ENCODE assay signal across 13 mouse cellular contexts in the genomic region with DNA sequence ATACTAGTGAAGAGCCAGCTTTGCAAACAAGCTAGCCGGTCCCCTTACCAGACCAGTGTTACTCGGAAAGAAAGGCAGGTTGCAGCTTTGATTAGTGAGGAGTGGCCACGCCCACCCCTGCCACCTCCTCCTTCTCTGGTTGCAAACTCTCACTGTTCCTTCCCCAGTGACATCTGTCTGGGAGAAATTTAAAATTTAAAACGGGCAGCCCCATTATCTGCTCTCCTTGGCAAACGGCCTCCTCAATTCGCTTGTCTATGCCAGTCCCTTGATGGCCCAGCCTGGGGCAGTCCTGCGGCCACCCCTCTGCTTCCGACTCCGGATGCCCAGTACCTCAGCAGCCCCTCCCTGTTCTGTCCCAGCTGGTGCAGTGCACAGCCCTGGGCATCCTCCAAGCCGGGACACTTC. TPM values are rescaled to one million over a fixed set of nuclear protein-coding genes. Genes with fewer than 3 reads are reported as not detected.
DNase-seq lines count a peak whose midpoint lies in the region; ATAC-seq and TF ChIP-seq lines count a peak whose summit lies in the region.
"Had no signal": no experiment of that assay in that cellular context is flagged by ENCODE, and none has a peak within 500 bp of the region (broad histone marks: within the 10 kb centered on the region; RNA-seq: fewer than 3 reads in every experiment).

No protein-coding gene starts in this region.

- no peak for TF ChIP-seq POLR2A in thymus, adult 2 months (IDR thresholded peaks at IDR 0.05; ENCODE audit: control insufficient read depth, extremely low read depth, insufficient read depth, low read length, poor library complexity)

- peak; percentile 83 for ATAC-seq in forebrain, embryonic 13.5 days
- no peak for ATAC-seq in limb, embryonic 13.5 days (ENCODE audit: low FRiP score, low read depth)
- ATAC-seq in monocyte, adult 5-6 weeks (replicated peaks; ENCODE audit: insufficient number of reproducible peaks, low FRiP score, low TSS enrichment, poor library complexity, severe bottlenecking) = no peak
- no peak for ATAC-seq in erythroid progenitor cell, adult 5-6 weeks (replicated peaks; ENCODE audit: low FRiP score, poor library complexity, severe bottlenecking)

- H3K9ac ChIP-seq in forebrain, embryonic 13.5 days = no peak overlapping the region
- H3K9ac ChIP-seq in limb, embryonic 13.5 days = no peak overlapping the region
- H3K9ac ChIP-seq: heart, embryonic 13.5 days had no signal

- peak overlapping the region; percentile 53; the same call in 1 of the 2 replicates for H3K4me3 ChIP-seq in forebrain, embryonic 13.5 days
- 0 out of 2 replicates have a peak overlapping the region, but pooled peaks have one; percentile 59 for H3K4me3 ChIP-seq in limb, embryonic 13.5 days
- H3K4me3 ChIP-seq in thymus, adult 2 months (ENCODE audit: control insufficient read depth, insufficient read depth, low read length) = no peak overlapping the region
- H3K4me3 ChIP-seq: erythroblast, embryonic 14.5 days had no signal

- H3K36me3 ChIP-seq in forebrain, embryonic 13.5 days (ENCODE audit: poor library complexity, severe bottlenecking) = no peaks in the 10 kb centered on the region
- no peaks in the 10 kb centered on the region for H3K36me3 ChIP-seq in limb, embryonic 13.5 days
- H3K36me3 ChIP-seq in thymus, adult 2 months (ENCODE audit: control insufficient read depth, insufficient read depth, low read length) = no peaks in the 10 kb centered on the region
- H3K36me3 ChIP-seq: heart, embryonic 13.5 days had no signal

- WGBS in forebrain, embryonic 13.5 days = 3% methylated on average over 10 of the region's 10 CpGs
- WGBS in limb, embryonic 13.5 days = 3% methylated on average over 10 of the region's 10 CpGs
- 22% methylated on average over 10 of the region's 10 CpGs for WGBS in thymus, adult 2 months

- peaks cover 31% of the 10 kb centered on the region for H3K4me1 ChIP-seq in forebrain, embryonic 13.5 days
- H3K4me1 ChIP-seq in limb, embryonic 13.5 days = peaks cover 27% of the 10 kb centered on the region
- peaks cover 21% of the 10 kb centered on the region for H3K4me1 ChIP-seq in thymus, adult 2 months (replicated peaks; ENCODE audit: control insufficient read depth, insufficient read depth, low read length)

- no peaks in the 10 kb centered on the region for H3K9me3 ChIP-seq in forebrain, embryonic 13.5 days (replicated peaks)
- no peaks in the 10 kb centered on the region for H3K9me3 ChIP-seq in limb, embryonic 13.5 days
- H3K9me3 ChIP-seq: heart, embryonic 13.5 days had no signal

- peak; percentile 42 for DNase-seq in embryo, embryonic 10 days (ENCODE audit: low spot score)
- no peak for DNase-seq in embryo, embryonic 11 days
- peak; percentile 16 for DNase-seq in CD4-positive helper T cell, adult 2 months (ENCODE audit: low read depth, low spot score)
- DNase-seq in thymus, adult 2 months = no peak
- DNase-seq: kidney, postnatal 10 days; lung, postnatal 14 days had no signal

- H3K27me3 ChIP-seq in forebrain, embryonic 13.5 days = peaks cover 73% of the 10 kb centered on the region
- peaks cover 80% of the 10 kb centered on the region for H3K27me3 ChIP-seq in limb, embryonic 13.5 days
- H3K27me3 ChIP-seq in thymus, adult 2 months (ENCODE audit: control insufficient read depth, insufficient read depth, low read length) = peaks cover 6% of the 10 kb centered on the region

- H3K4me2 ChIP-seq in forebrain, embryonic 13.5 days = peak overlapping the region; percentile 92; the same call in 1 of the 2 replicates
- H3K4me2 ChIP-seq in limb, embryonic 13.5 days (replicated peaks) = peak overlapping the region; percentile 98; the same call in 1 of the 2 replicates

- no peak for TF ChIP-seq CTCF in thymus, adult 2 months (IDR thresholded peaks at IDR 0.05; ENCODE audit: borderline replicate concordance, control insufficient read depth, extremely low read depth, insufficient read depth, low read length, poor library complexity)

- no peak overlapping the region for H3K27ac ChIP-seq in forebrain, embryonic 13.5 days
- no peak overlapping the region for H3K27ac ChIP-seq in limb, embryonic 13.5 days
- no peak overlapping the region for H3K27ac ChIP-seq in thymus, adult 2 months (ENCODE audit: control insufficient read depth, insufficient read depth, low read length)
- H3K27ac ChIP-seq: heart, embryonic 13.5 days had no signal

RNA-seq across cellular contexts. Expression of a gene that starts 1.1 kb away (rescaled TPM):
- 1.2 and 1.5 TPM in 2 replicates for polyA plus RNA-seq in forebrain, embryonic 13.5 days (2015; fragmentation: Nextera tagmentation; extraction: Ambion mirVana)
- 0.24 and 0.25 TPM in 2 replicates for polyA plus RNA-seq in limb, embryonic 13.5 days (2015; fragmentation: Nextera tagmentation; extraction: Ambion mirVana)
- total RNA-seq in monocyte, adult 5-6 weeks (2017) = 0.19 TPM in 1 of 3 replicates, not detected in the others
- polyA plus RNA-seq in thymus, adult 2 months (2012; rRNA removed) = 0.81 and 1.0 TPM in 2 replicates
- total RNA-seq in erythroid progenitor cell, adult 5-6 weeks (2015; ENCODE audit: low replicate concordance) = not detected in 2 replicates
- not detected in 2 replicates for total RNA-seq in erythroid progenitor cell, adult 5-6 weeks (2017; ENCODE audit: low replicate concordance)
- polyA plus RNA-seq: erythroblast, embryonic 14.5 days; heart, embryonic 13.5 days had no signal

RNA-seq across cellular contexts. Expression of a gene that starts 34.4 kb away (rescaled TPM):
- polyA plus RNA-seq in forebrain, embryonic 13.5 days (2015; fragmentation: Nextera tagmentation; extraction: Ambion mirVana) = 0.13 and 0.19 TPM in 2 replicates
- 0.14 and 0.23 TPM in 2 replicates for polyA plus RNA-seq in limb, embryonic 13.5 days (2015; fragmentation: Nextera tagmentation; extraction: Ambion mirVana)
- 9.8 to 19.1 TPM (median 10.5 TPM) in 3 replicates for total RNA-seq in monocyte, adult 5-6 weeks (2017)
- polyA plus RNA-seq in thymus, adult 2 months (2012; rRNA removed) = 0.51 and 0.73 TPM in 2 replicates
- not detected in 2 replicates for total RNA-seq in erythroid progenitor cell, adult 5-6 weeks (2015; ENCODE audit: low replicate concordance)
- not detected in 2 replicates for total RNA-seq in erythroid progenitor cell, adult 5-6 weeks (2017; ENCODE audit: low replicate concordance)
- total RNA-seq: left cerebral cortex, postnatal 14 days had no signal
- polyA plus RNA-seq: erythroblast, embryonic 14.5 days had no signal

RNA-seq across cellular contexts. Expression of a gene that starts 42.4 kb away (rescaled TPM):
- polyA plus RNA-seq in forebrain, embryonic 13.5 days (2015; fragmentation: Nextera tagmentation; extraction: Ambion mirVana) = 3.2 and 3.3 TPM in 2 replicates
- 0.28 and 0.34 TPM in 2 replicates for polyA plus RNA-seq in limb, embryonic 13.5 days (2015; fragmentation: Nextera tagmentation; extraction: Ambion mirVana)
- total RNA-seq in monocyte, adult 5-6 weeks (2017) = not detected in 3 replicates
- 1.1 and 1.2 TPM in 2 replicates for polyA plus RNA-seq in thymus, adult 2 months (2012; rRNA removed)
- not detected in 2 replicates for total RNA-seq in erythroid progenitor cell, adult 5-6 weeks (2015; ENCODE audit: low replicate concordance)
- not detected in 2 replicates for total RNA-seq in erythroid progenitor cell, adult 5-6 weeks (2017; ENCODE audit: low replicate concordance)
- polyA plus RNA-seq: erythroblast, embryonic 14.5 days had no signal

Comparison
In these comparisons a context has a peak if more than half of its experiments do, and no peak if none do; other contexts are left out.
1. DNase-seq: peak in embryo, embryonic 10 days (single experiment) and CD4-positive helper T cell, adult 2 months (single experiment); none in embryo, embryonic 11 days (single experiment) and thymus, adult 2 months (single experiment).